Mouse (Mus musculus): ENCODE data around the gene Prdx2. TPM values are rescaled to one million over a fixed set of nuclear protein-coding genes. Genes with fewer than 3 reads are reported as not detected.

Gene Prdx2
- total RNA-seq, 2 experiments from 2014 or later, result 193 to 200 TPM

GRCm38 (mm10) chr8:84946528-84947240, 22.7 kb upstream of the Prdx2 start, which contains the start of gene Rtbdn:
Gene Rtbdn, plus strand, starts transcription at chr8:84946991.
- DNase-seq (ENCODE audit: low spot score), result no peak

GRCm38 (mm10) chr8:84947241-84947545, 22.2 kb upstream of the Prdx2 start:
- DNase-seq (ENCODE audit: low spot score), result no peak

GRCm38 (mm10) chr8:84949753-84950152, 19.6 kb upstream of the Prdx2 start:
- DNase-seq (ENCODE audit: low spot score), result no peak

- DNase-seq (ENCODE audit: low spot score), result peak; percentile 47
Measured at GRCm38 (mm10) chr8:84952612-84953255, 16.7 kb upstream of the Prdx2 start.

GRCm38 (mm10) chr8:84956768-84957167, 12.6 kb upstream of the Prdx2 start:
- DNase-seq (ENCODE audit: low spot score), result peak; percentile 61

GRCm38 (mm10) chr8:84959811-84960210, 9.6 kb upstream of the Prdx2 start:
- no peak for DNase-seq (ENCODE audit: low spot score)

GRCm38 (mm10) chr8:84963952-84964351, 5.4 kb upstream of the Prdx2 start:
- no peak for DNase-seq (ENCODE audit: low spot score)

- peak; percentile 94 for DNase-seq (ENCODE audit: low spot score)
Measured at GRCm38 (mm10) chr8:84965731-84966291, 3.6 kb upstream of the Prdx2 start.

GRCm38 (mm10) chr8:84966603-84967002, 2.8 kb upstream of the Prdx2 start:
- DNase-seq (ENCODE audit: low spot score), result no peak

GRCm38 (mm10) chr8:84967532-84968304, 1.7 kb upstream of the Prdx2 start:
- DNase-seq (ENCODE audit: low spot score), result no peak

GRCm38 (mm10) chr8:84968650-84969049, 737 bp upstream of the Prdx2 start:
- DNase-seq (ENCODE audit: low spot score), result no peak

GRCm38 (mm10) chr8:84970135-84970790, 876 bp downstream of the Prdx2 start:
- DNase-seq (ENCODE audit: low spot score), result no peak

GRCm38 (mm10) chr8:84970913-84971312, 1.5 kb downstream of the Prdx2 start:
- DNase-seq (ENCODE audit: low spot score), result no peak

GRCm38 (mm10) chr8:84973079-84973478, 3.7 kb downstream of the Prdx2 start:
- no peak for DNase-seq (ENCODE audit: low spot score)

GRCm38 (mm10) chr8:84973803-84974542, 4.6 kb downstream of the Prdx2 start:
- DNase-seq (ENCODE audit: low spot score), result peak; percentile 72

- DNase-seq (ENCODE audit: low spot score), result no peak
Measured at GRCm38 (mm10) chr8:84974543-84975142, 5.3 kb downstream of the Prdx2 start.

- peak; percentile 70 for DNase-seq (ENCODE audit: low spot score)
Measured at GRCm38 (mm10) chr8:84975434-84975833, 6.0 kb downstream of the Prdx2 start.

- peak; percentile 97 for DNase-seq (ENCODE audit: low spot score)
Measured at GRCm38 (mm10) chr8:84976031-84976762, 6.8 kb downstream of the Prdx2 start.

GRCm38 (mm10) chr8:84976763-84977434, 7.5 kb downstream of the Prdx2 start:
- DNase-seq (ENCODE audit: low spot score), result no peak

Data from gastrocnemius, adult 18-20 months (tissue).